Mouse (Mus musculus): Measurements from ENCODE around the gene Olfr996. TPM values are rescaled to one million over a fixed set of nuclear protein-coding genes. Genes with fewer than 3 reads are reported as not detected.
"Not testable (repeated sequence)": the region's sequence is repeated elsewhere in the genome, so short reads cannot be mapped to it uniquely, and the experiment has no call there.

Gene Olfr996
- polyA plus RNA-seq, 1 experiment: not detected

DNA sequence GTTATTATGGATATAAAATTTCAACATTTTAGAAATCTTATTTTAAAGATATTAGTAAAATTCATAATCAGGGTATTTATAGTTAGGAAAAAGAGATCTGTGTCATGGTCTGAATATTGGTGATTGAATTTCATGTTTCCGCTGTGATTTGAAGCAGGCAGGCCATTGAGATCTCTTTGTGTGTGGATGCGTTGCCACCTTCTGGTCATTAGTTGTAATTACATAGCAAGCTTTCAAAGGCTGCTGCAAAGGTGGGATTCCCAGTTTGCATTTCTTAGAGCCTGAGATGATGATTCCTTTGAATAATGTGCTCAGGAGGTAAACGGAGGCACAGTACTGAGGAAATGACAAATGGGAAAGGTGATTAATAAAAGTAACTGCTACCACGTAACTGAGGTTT is 17.8 kb upstream of the Olfr996 start:
- Histone ChIP-seq H3K27me3 (ENCODE audit: control insufficient read depth, insufficient read depth, insufficient read length) (no peaks in the 10 kb centered on the region), H3K4me2 (ENCODE audit: low read depth) (no peak overlapping the region), H3K4me3 (no peak overlapping the region), H3K79me2 (ENCODE audit: control insufficient read depth, insufficient read depth) (no peaks in the 10 kb centered on the region), H3ac (ENCODE audit: control insufficient read depth, insufficient read length) (no peak overlapping the region), H3K36me3 (ENCODE audit: control insufficient read depth, insufficient read depth) (no peaks in the 10 kb centered on the region)
- TF ChIP-seq POLR2A (IDR thresholded peaks at IDR 0.05; ENCODE audit: insufficient read length, low read depth) (no peak), TCF12 (IDR thresholded peaks at IDR 0.05; ENCODE audit: insufficient read depth, poor library complexity, severe bottlenecking) (no peak), CEBPB (IDR thresholded peaks at IDR 0.05; ENCODE audit: insufficient read depth, poor library complexity, severe bottlenecking) (no peak), MAX (IDR thresholded peaks at IDR 0.05; ENCODE audit: low read depth) (no peak), REST (IDR thresholded peaks at IDR 0.05; ENCODE audit: insufficient read depth, insufficient read length) (no peak), SRF (IDR thresholded peaks at IDR 0.05; ENCODE audit: control insufficient read depth, insufficient read length, low read depth) (no peak), TCF3 (IDR thresholded peaks at IDR 0.05; ENCODE audit: insufficient read length, low read depth) (no peak), POLR2AphosphoS2 (IDR thresholded peaks at IDR 0.05; ENCODE audit: insufficient read length, low read depth) (no peak), MYOG (IDR thresholded peaks at IDR 0.05; ENCODE audit: control insufficient read depth in 1 of 3, insufficient read depth in 1 of 3, insufficient read length in 2 of 3, low read depth in 2 of 3) (no peak), MYOD1 (IDR thresholded peaks at IDR 0.05; ENCODE audit: control insufficient read depth in 1 of 3, insufficient read length in 2 of 3, low read depth in 2 of 3) (no peak), USF1 (IDR thresholded peaks at IDR 0.05; ENCODE audit: low read depth) (no peak), E2F4 (IDR thresholded peaks at IDR 0.05; ENCODE audit: insufficient read depth) (no peak)

- not testable (repeated sequence) for H3K36me3 ChIP-seq (ENCODE audit: control insufficient read depth, insufficient read depth); H3K4me3 ChIP-seq; H3K79me2 ChIP-seq (ENCODE audit: control insufficient read depth, insufficient read depth); H3K27me3 ChIP-seq (ENCODE audit: control insufficient read depth, insufficient read depth, insufficient read length); H3ac ChIP-seq (ENCODE audit: control insufficient read depth, insufficient read length); H3K4me2 ChIP-seq (ENCODE audit: low read depth)
These were observed 9.6 kb downstream of the Olfr996 start, which contains the start of gene Olfr998 for GRCm38 (mm10) chr2:85588648-85589047. Gene Olfr998 (plus strand): TSS chr2:85588948.

DNA sequence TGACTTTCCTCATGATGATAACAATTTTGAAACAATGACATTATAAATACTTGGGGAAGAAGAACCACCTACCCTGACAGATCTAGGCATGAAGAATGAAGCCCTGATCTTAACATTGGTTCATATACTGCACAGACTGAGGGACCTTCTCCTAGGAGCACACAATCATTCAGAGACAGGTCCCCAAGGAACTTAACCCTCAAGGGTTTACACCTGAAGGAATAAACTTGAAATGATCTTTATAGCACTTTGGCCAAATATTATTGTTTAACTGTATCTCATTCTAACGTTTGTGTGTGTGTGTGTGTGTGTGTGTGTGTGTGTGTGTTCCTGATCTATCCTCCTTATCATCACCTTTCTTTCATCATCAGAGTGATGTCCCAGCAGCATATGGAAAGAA is 32.8 kb downstream of the Olfr996 start, which contains the start of gene Olfr1000:
Olfr1000 (minus strand) TSS at position 101 of the 400 bp plus-strand sequence.
- TF ChIP-seq POLR2A (IDR thresholded peaks at IDR 0.05; ENCODE audit: insufficient read length, low read depth): no peak
- no peak for TF ChIP-seq MAX (IDR thresholded peaks at IDR 0.05; ENCODE audit: low read depth)
- TF ChIP-seq MYOG (IDR thresholded peaks at IDR 0.05; ENCODE audit: control insufficient read depth in 1 of 3, insufficient read depth in 1 of 3, insufficient read length in 2 of 3, low read depth in 2 of 3): no peak
- no peak for TF ChIP-seq TCF12 (IDR thresholded peaks at IDR 0.05; ENCODE audit: insufficient read depth, poor library complexity, severe bottlenecking)
- no peak for TF ChIP-seq REST (IDR thresholded peaks at IDR 0.05; ENCODE audit: insufficient read depth, insufficient read length)
- no peak for TF ChIP-seq USF1 (IDR thresholded peaks at IDR 0.05; ENCODE audit: low read depth)
- no peak for TF ChIP-seq SRF (IDR thresholded peaks at IDR 0.05; ENCODE audit: control insufficient read depth, insufficient read length, low read depth)
- no peak for TF ChIP-seq POLR2AphosphoS2 (IDR thresholded peaks at IDR 0.05; ENCODE audit: insufficient read length, low read depth)
- TF ChIP-seq TCF3 (IDR thresholded peaks at IDR 0.05; ENCODE audit: insufficient read length, low read depth): no peak
- no peak for TF ChIP-seq MYOD1 (IDR thresholded peaks at IDR 0.05; ENCODE audit: control insufficient read depth in 1 of 3, insufficient read length in 2 of 3, low read depth in 2 of 3)
- TF ChIP-seq E2F4 (IDR thresholded peaks at IDR 0.05; ENCODE audit: insufficient read depth): no peak
- TF ChIP-seq CEBPB (IDR thresholded peaks at IDR 0.05; ENCODE audit: insufficient read depth, poor library complexity, severe bottlenecking): no peak

More for the DNA sequence above, 32.8 kb downstream of the Olfr996 start, which contains the start of gene Olfr1000:
- no peak within 1 kb of the TSS for H3K4me3 ChIP-seq
- H3K36me3 ChIP-seq (ENCODE audit: control insufficient read depth, insufficient read depth): no peaks in the 10 kb centered on the region
- H3ac ChIP-seq (ENCODE audit: control insufficient read depth, insufficient read length): no peak within 1 kb of the TSS
- H3K4me2 ChIP-seq (ENCODE audit: low read depth): no peak within 1 kb of the TSS
- no peaks in the 10 kb centered on the region for H3K27me3 ChIP-seq (ENCODE audit: control insufficient read depth, insufficient read depth, insufficient read length)
- H3K79me2 ChIP-seq (ENCODE audit: control insufficient read depth, insufficient read depth): no peaks in the 10 kb centered on the region

Other genes starting within 250 kb of the Olfr996 start
- gene Olfr987, start 239.9 kb upstream of the Olfr996 start, polyA plus RNA-seq (2012; fragmentation: generic; extraction: Trizol): not detected
- not detected for gene Olfr988, start 216.0 kb upstream of the Olfr996 start, polyA plus RNA-seq (2012; fragmentation: generic; extraction: Trizol)
- not detected for gene Olfr992, start 169.7 kb upstream of the Olfr996 start, polyA plus RNA-seq (2012; fragmentation: generic; extraction: Trizol)
- not detected for gene Olfr993, start 164.3 kb upstream of the Olfr996 start, polyA plus RNA-seq (2012; fragmentation: generic; extraction: Trizol)
- not detected for gene Olfr994, start 142.8 kb upstream of the Olfr996 start, polyA plus RNA-seq (2012; fragmentation: generic; extraction: Trizol)
- not detected for gene Olfr995, start 135.6 kb upstream of the Olfr996 start, polyA plus RNA-seq (2012; fragmentation: generic; extraction: Trizol)
- gene 4833423E24Rik, start 60.2 kb upstream of the Olfr996 start, polyA plus RNA-seq (2012; fragmentation: generic; extraction: Trizol): not detected
- gene Olfr998, start 9.7 kb downstream of the Olfr996 start, polyA plus RNA-seq (2012; fragmentation: generic; extraction: Trizol): not detected
- not detected for gene Olfr1000, start 32.7 kb downstream of the Olfr996 start, polyA plus RNA-seq (2012; fragmentation: generic; extraction: Trizol)
- not detected for gene Olfr1002, start 71.5 kb downstream of the Olfr996 start, polyA plus RNA-seq (2012; fragmentation: generic; extraction: Trizol)
- not detected for gene Olfr154, start 85.2 kb downstream of the Olfr996 start, polyA plus RNA-seq (2012; fragmentation: generic; extraction: Trizol)
- gene Olfr1006, start 99.6 kb downstream of the Olfr996 start, polyA plus RNA-seq (2012; fragmentation: generic; extraction: Trizol): not detected
- not detected for gene Olfr1008, start 110.2 kb downstream of the Olfr996 start, polyA plus RNA-seq (2012; fragmentation: generic; extraction: Trizol)
- gene Olfr1009, start 136.2 kb downstream of the Olfr996 start, polyA plus RNA-seq (2012; fragmentation: generic; extraction: Trizol): not detected
- gene Olfr1012, start 183.6 kb downstream of the Olfr996 start, polyA plus RNA-seq (2012; fragmentation: generic; extraction: Trizol): not detected
- gene Olfr1013, start 187.9 kb downstream of the Olfr996 start, polyA plus RNA-seq (2012; fragmentation: generic; extraction: Trizol): not detected
- gene Olfr1014, start 193.5 kb downstream of the Olfr996 start, polyA plus RNA-seq (2012; fragmentation: generic; extraction: Trizol): not detected
- not detected for gene Olfr1015, start 202.8 kb downstream of the Olfr996 start, polyA plus RNA-seq (2012; fragmentation: generic; extraction: Trizol)
- gene Olfr1016, start 223.3 kb downstream of the Olfr996 start, polyA plus RNA-seq (2012; fragmentation: generic; extraction: Trizol): not detected
- gene Olfr1018, start 239.3 kb downstream of the Olfr996 start, polyA plus RNA-seq (2012; fragmentation: generic; extraction: Trizol): not detected